Mouse (Mus musculus) intestine, postnatal 0 days (tissue): ENCODE measurements around the gene Slc39a3. TPM values are rescaled to one million over a fixed set of nuclear protein-coding genes. Genes with fewer than 3 reads are reported as not detected.

ENCODE experiments used
- ATAC-seq: fragments of 200-750 bp; cut with Nextera tagmentation; 2 replicates; pipeline ENCODE4 v1.8.0; 2017; ENCODE audit warnings: mild to moderate bottlenecking, moderate TSS enrichment, moderate library complexity
- H3K27ac ChIP-seq: fragments of 300-500 bp; sonication (generic); 2 replicates; pipeline ENCODE4 v1.5.1; 2014; ENCODE audit warnings: mild to moderate bottlenecking, low read depth, low read length, moderate library complexity
- H3K27me3 ChIP-seq: fragments of 300-500 bp; sonication (generic); replicated peaks from 2 replicates; pipeline ENCODE4 v1.6.1; 2014; ENCODE audit warnings: low read length, mixed read lengths; ENCODE audit not compliant: control insufficient read depth, insufficient read depth
- H3K36me3 ChIP-seq: fragments of 300-500 bp; sonication (generic); 2 replicates; pipeline ENCODE4 v1.6.1; 2014; ENCODE audit warnings: mild to moderate bottlenecking, moderate library complexity; ENCODE audit not compliant: control insufficient read depth, insufficient read depth
- H3K4me1 ChIP-seq: fragments of 300-500 bp; sonication (generic); replicated peaks from 2 replicates; pipeline ENCODE4 v1.6.1; 2014; ENCODE audit warnings: antibody characterized with exemption, low read length, mixed read lengths; ENCODE audit not compliant: control insufficient read depth, insufficient read depth
- H3K4me2 ChIP-seq: fragments of 300-500 bp; sonication (generic); replicated peaks from 2 replicates; pipeline ENCODE4 v1.6.1; 2014; ENCODE audit warnings: low read depth, mild to moderate bottlenecking, moderate library complexity
- H3K4me3 ChIP-seq: fragments of 300-500 bp; sonication (generic); 2 replicates; pipeline ENCODE4 v1.5.1; 2014; ENCODE audit warnings: low read depth, low read length
- H3K9ac ChIP-seq: fragments of 300-500 bp; sonication (generic); 2 replicates; pipeline ENCODE4 v1.6.1; 2014; ENCODE audit warnings: mild to moderate bottlenecking, low read depth, low read length
- H3K9me3 ChIP-seq: fragments of 300-500 bp; sonication (generic); 2 replicates; pipeline ENCODE4 v1.6.1; 2016; ENCODE audit warnings: mixed run types; ENCODE audit not compliant: control insufficient read depth
- CTCF ChIP-seq: sonication (generic); IDR thresholded peaks from 2 replicates; pipeline ENCODE4 v1.5.1; 2016; ENCODE audit warnings: low read depth, mild to moderate bottlenecking, control low read depth, antibody characterized with exemption, moderate library complexity
- WGBS: fragments of 180-500 bp; shearing (Covaris S2); extraction: QIAGEN DNeasy Blood & Tissue Kit; methylation state at CpG from one replicate; pipeline ENCODE4 v1.1.7; 2014; 5-methylcytosine and 5-hydroxymethylcytosine counted together
- polyA plus RNA-seq: library from polyadenylated mRNA; unstranded; fragments of >200 nt; fragmentation: Nextera tagmentation; extraction: Ambion mirVana; gene quantifications from 2 replicates; pipeline ENCODE4 v1.2.1, GENCODE M21; 2015

Slc39a3 gene
- polyA plus RNA-seq, 1 experiment from 2014 or later = 11.1 TPM

DNA sequence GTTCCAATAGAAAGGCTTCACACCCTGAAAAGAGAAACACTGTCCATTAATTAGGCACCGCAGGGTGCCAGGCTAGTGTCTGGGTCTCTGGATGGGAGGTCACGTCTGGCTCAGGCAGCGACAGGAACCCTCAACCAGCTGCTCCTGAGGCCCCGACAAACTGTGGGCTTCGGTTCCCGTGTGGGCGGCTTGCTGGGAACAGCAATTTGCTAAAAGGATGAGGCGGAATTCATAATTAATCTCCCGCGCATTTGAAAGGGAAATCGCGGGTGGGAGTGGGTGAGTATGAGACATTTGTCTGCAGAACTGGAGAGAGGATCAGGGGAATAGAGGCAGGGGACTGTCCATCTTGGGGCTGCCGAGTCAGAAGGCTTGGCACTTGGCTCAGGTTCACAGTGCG, 39.2 kb downstream of the Slc39a3 start:
- Histone ChIP-seq H3K9me3 (no peaks in the 10 kb centered on the region), H3K4me3 (no peak overlapping the region), H3K27ac (no peak overlapping the region), H3K27me3 (0 out of 2 replicates have a peak, but pooled peaks cover 9% of the 10 kb centered on the region), H3K36me3 (no peaks in the 10 kb centered on the region), H3K4me2 (no peak overlapping the region), H3K9ac (no peak overlapping the region), H3K4me1 (no peaks in the 10 kb centered on the region)
- ATAC-seq = no peak
- no peak for TF ChIP-seq CTCF
- WGBS = 43% methylated on average over 14 of the region's 14 CpGs

DNA sequence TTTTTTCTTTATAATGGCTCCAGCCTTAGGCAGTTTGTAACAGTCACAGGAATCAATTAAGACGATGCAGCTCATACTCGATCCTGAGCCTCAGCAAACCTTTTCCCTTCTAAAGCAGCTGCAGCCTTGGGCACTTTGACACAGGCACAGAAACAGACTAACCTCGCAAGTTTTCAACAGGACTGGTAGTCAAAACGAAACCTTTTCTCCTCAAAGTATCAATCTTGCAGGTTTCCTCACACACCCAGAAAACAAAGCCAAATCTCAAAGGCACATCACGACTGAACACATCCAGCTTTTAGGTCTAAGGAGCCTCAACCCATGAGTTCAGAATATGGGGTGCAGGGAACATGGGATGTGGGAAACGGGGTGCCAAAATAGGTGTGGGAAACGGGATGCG, 39.9 kb downstream of the Slc39a3 start:
- Histone ChIP-seq H3K9ac (no peak overlapping the region), H3K27me3 (0 out of 2 replicates have a peak, but pooled peaks cover 9% of the 10 kb centered on the region), H3K36me3 (no peaks in the 10 kb centered on the region), H3K9me3 (no peaks in the 10 kb centered on the region), H3K4me2 (no peak overlapping the region), H3K4me1 (no peaks in the 10 kb centered on the region), H3K4me3 (no peak overlapping the region), H3K27ac (no peak overlapping the region)
- WGBS = 83% methylated on average over 8 of the region's 8 CpGs
- TF ChIP-seq CTCF = no peak
- ATAC-seq = no peak

DNA sequence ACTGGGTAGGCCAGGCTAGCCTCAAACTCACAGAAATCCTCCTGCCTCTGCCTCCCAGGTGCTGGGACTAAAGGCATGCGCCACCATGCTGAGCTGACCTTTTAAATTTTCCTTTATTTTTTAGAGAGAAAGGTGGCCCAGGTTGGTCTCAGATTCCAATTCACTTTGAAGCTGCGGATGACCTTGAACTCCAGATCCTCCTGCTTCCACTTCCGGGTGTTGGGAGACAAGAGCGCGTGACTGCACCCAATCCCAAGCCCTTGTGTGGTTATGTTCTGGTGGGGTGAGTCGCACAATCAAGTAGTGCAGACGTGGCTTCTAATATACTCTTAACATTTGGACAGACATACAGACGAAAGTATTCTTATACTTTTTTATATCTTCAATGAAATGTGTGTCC, 40.7 kb downstream of the Slc39a3 start:
- H3K36me3 ChIP-seq = no peaks in the 10 kb centered on the region
- H3K4me1 ChIP-seq = no peaks in the 10 kb centered on the region
- H3K27me3 ChIP-seq = 0 out of 2 replicates have a peak, but pooled peaks cover 9% of the 10 kb centered on the region
- no peak for ATAC-seq
- TF ChIP-seq CTCF = no peak
- H3K9ac ChIP-seq = no peak overlapping the region
- 93% methylated on average over 8 of the region's 8 CpGs for WGBS
- H3K27ac ChIP-seq = no peak overlapping the region
- no peak overlapping the region for H3K4me3 ChIP-seq
- no peaks in the 10 kb centered on the region for H3K9me3 ChIP-seq
- no peak overlapping the region for H3K4me2 ChIP-seq

DNA sequence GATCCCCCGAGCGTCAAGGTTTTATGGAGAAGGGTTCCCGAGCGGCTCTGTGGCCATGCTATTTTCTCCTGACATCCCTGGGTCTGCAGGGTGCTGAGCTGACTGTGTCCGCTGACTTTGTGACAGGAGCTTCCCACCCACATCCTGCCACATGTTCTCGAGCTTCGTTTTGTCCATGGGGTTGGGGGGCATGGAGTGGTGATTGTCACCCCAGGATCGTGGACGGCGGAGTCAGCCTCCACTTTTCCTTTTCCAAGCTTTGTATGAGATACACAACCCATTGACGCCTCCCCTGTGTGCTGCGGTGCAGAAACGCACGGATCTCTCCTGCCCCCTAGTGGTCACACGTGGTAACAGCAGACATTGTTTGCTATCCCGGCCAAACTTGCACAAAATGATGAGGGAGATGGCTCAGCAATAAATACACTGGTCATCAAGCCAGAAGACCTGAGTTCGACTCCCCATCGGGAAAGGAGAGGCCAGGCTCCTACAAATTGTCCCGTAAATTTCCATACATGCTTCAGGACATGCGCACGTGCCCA, 42.1 kb downstream of the Slc39a3 start:
- no peaks in the 10 kb centered on the region for H3K9me3 ChIP-seq
- H3K4me1 ChIP-seq = no peaks in the 10 kb centered on the region
- peak; percentile 100 for TF ChIP-seq CTCF
- 0 out of 2 replicates have a peak overlapping the region, but pooled peaks have one; percentile 21 for H3K4me2 ChIP-seq
- WGBS = 12% methylated on average over 21 of the region's 21 CpGs
- H3K9ac ChIP-seq = no peak overlapping the region
- H3K36me3 ChIP-seq = no peaks in the 10 kb centered on the region
- H3K27me3 ChIP-seq = 0 out of 2 replicates have a peak, but pooled peaks cover 9% of the 10 kb centered on the region
- H3K27ac ChIP-seq = no peak overlapping the region
- no peak overlapping the region; the same call in 1 of the 2 replicates for H3K4me3 ChIP-seq
- peak; percentile 15; the same call in 1 of the 2 replicates for ATAC-seq

DNA sequence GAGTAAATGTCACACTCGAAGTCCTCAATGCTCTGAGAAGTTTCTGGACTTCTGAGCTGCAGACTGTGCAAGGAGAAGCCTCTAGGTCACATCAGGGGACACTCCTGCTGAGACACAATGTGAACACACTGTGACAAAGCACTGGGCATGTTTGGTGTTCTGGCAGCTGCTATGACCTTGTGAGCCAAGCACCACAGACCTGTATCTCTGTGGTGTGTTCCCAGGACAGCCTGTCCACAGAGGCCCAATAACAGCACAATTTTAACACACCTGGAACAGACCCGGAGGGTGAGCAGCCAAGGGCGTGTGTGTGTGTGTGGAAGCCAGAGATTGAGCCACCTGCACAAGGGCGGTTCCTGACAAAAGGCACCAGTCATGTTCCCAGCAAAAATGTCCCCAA, 42.6 kb downstream of the Slc39a3 start:
- no peak for TF ChIP-seq CTCF
- WGBS = 56% methylated on average over 4 of the region's 4 CpGs
- H3K27me3 ChIP-seq = 0 out of 2 replicates have a peak, but pooled peaks cover 9% of the 10 kb centered on the region
- H3K27ac ChIP-seq = no peak overlapping the region
- H3K9me3 ChIP-seq = no peaks in the 10 kb centered on the region
- H3K36me3 ChIP-seq = no peaks in the 10 kb centered on the region
- no peak overlapping the region; the same call in 1 of the 2 replicates for H3K4me3 ChIP-seq
- H3K4me1 ChIP-seq = no peaks in the 10 kb centered on the region
- ATAC-seq = no peak
- H3K4me2 ChIP-seq = no peak overlapping the region
- H3K9ac ChIP-seq = no peak overlapping the region

DNA sequence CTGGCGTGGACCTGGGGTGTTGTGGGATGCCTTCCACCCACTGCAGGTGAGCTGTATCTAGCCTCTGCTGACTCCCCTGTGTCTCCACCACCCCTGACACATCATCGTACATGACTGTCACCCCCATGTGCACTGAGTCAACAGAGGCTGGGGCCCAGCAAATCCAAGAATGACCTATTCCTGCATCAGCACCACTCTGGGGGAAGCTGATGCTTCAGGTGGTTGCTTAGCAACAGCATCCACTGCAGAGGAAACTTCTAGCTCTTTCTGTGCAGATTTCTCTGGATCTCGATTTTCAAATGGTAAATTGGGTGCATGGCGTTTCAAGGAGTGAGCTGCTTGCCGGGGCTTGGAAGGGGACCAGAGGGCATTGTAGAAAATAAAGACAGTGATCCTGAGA, 44.0 kb downstream of the Slc39a3 start:
- 71% methylated on average over 5 of the region's 5 CpGs for WGBS
- H3K4me2 ChIP-seq = no peak overlapping the region
- no peak for ATAC-seq
- no peak for TF ChIP-seq CTCF
- H3K9ac ChIP-seq = no peak overlapping the region
- H3K9me3 ChIP-seq = no peaks in the 10 kb centered on the region
- H3K27ac ChIP-seq = no peak overlapping the region
- no peaks in the 10 kb centered on the region for H3K36me3 ChIP-seq
- no peaks in the 10 kb centered on the region for H3K4me1 ChIP-seq
- no peak overlapping the region for H3K4me3 ChIP-seq
- 0 out of 2 replicates have a peak, but pooled peaks cover 8% of the 10 kb centered on the region for H3K27me3 ChIP-seq

DNA sequence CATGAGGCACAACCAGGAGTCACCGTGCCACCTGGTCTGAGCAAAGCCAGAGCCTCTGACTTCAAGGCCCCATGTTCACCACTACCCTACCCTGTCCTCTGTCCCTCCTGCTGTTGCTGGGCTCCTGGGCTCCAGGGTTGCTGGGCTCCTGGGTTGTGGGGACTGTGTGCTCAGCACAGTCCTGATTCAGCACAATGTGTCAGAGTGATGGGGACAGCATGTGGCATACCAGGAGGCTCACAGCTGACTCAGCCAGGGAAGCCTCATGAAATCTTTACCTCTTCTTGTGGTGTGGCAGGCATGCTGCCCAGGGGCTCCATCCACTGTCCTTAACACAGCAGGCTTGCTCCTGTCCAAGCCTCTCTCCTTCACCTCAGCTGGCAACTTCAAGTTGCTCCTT, 45.3 kb downstream of the Slc39a3 start:
- Histone ChIP-seq H3K36me3 (no peaks in the 10 kb centered on the region), H3K4me3 (no peak overlapping the region), H3K4me2 (no peak overlapping the region), H3K27me3 (0 out of 2 replicates have a peak, but pooled peaks cover 3% of the 10 kb centered on the region), H3K27ac (no peak overlapping the region), H3K4me1 (no peaks in the 10 kb centered on the region), H3K9ac (no peak overlapping the region), H3K9me3 (no peaks in the 10 kb centered on the region)
- no peak for ATAC-seq
- TF ChIP-seq CTCF = no peak
- WGBS = 68% methylated on average over 1 of the region's 1 CpGs
